Mouse (Mus musculus) cerebellum, postnatal 14 days (tissue): Measurements from ENCODE around the gene Olfr1179.
"Not testable (repeated sequence)": the region's sequence is repeated elsewhere in the genome, so short reads cannot be mapped to it uniquely, and the experiment has no call there.

Source experiments
- DNase-seq, 2 experiments: peaks; one replicate each; pipeline ENCODE4 v3.0.0; 2021; ENCODE audit warnings: mixed read lengths in 2 of 2

Olfr1179 gene

DNA sequence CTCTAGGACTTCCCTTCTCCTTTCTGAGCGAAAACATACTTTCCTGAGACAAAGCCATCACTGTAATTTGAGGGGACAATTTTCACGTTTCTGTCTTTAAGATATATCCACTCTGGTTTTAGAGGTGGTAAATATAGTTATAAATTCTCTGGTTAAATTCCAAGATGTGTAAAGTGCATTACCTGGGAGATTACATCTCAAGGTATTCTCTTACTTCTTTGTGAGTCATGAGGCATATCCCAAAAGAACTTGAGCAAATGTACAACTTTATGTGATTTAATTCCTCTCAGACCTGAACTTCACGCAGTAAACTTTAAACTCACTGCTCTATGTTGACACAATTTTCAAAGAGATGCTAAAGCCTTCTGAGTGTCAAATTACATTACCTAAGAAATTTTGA lies at the start of gene Olfr1179:
Olfr1179 (minus strand) TSS at position 101 of the 400 bp plus-strand sequence.
- no peak for DNase-seq

DNA sequence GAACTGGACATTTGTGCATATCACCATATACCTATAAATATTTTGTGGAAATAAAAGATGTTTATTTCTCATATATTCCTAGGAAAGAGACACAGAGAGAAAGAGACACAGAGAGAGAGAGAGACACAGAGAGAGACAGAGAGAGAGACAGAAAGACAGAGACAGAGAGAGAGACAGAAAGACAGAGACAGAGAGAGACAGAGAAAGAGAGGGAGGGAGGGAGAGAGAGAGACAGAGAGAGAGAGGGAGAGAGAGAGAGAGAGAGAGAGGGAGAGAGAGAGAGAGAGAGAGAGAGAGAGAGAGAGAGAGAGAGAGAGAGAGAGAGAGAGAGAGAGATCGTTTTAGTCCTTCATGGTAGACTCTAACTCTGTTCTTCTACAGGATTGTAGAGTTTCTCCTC lies 48.3 kb upstream of the Olfr1179 start, which contains the start of gene Olfr1183:
Olfr1183 (plus strand) TSS at position 301 of the 400 bp plus-strand sequence.
- not testable (repeated sequence) for DNase-seq

DNA sequence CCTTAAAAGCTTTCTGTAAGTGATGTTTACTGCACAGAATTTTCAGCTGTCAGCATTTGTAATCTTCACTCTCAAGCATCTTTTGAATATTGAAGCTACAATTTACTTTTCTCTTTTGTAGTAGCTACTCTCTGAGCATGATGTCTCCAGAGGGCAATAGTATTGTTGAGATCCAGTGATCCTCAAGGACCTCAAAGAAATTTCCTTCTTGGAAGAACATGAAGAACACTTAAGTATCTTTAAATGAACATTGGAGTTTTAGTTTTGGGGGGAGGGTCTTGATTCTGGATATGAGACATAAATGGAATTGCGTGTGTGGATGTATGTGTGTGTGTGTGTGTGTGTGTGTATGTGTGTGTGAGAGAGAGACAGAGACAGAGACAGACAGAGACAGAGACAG lies 42.8 kb upstream of the Olfr1179 start, which contains the start of gene Gm13757:
Gm13757 (minus strand) TSS at position 101 of the 400 bp plus-strand sequence.
- no peak for DNase-seq

DNA sequence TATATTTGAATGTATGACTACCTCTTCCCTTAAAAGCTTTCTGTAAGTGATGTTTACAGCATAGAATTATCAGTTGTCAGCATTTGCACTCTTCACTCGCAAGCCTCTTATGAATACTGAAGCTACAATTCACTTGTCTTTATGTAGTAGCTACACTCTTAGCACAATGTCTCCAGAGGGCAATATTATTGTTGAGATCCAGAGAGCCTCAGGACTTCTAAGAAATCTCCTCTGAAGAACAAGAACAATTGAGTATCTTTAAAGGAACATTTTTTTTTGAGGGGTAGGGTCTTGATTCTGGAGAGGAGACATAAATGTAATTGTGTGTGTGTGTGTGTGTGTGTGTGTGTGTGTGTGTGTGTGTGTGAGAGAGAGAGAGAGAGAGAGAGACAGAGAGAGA lies 19.8 kb upstream of the Olfr1179 start, which contains the start of gene Olfr1181:
Olfr1181 (minus strand) TSS at position 101 of the 400 bp plus-strand sequence.
- DNase-seq: no peak

DNA sequence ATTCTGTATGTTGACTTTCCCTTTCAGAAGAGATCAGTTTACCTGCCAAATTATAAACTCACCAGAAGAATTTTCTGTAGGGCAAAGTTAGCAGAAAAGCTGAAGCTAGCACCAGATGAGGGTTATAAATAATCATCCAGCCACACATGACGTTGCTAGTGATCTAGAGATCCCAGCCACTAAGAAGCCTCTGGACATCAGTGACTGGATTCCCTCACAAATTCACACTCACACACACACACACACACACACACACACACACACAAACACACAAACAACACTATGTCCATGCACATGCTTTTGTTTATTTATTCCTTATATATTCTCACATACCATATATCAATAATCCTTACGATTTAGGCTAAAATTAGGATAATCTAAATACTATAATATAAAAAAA lies 12.8 kb upstream of the Olfr1179 start, which contains the start of gene Olfr1180:
Olfr1180 (minus strand) TSS at position 101 of the 400 bp plus-strand sequence.
- no peak for DNase-seq

DNA sequence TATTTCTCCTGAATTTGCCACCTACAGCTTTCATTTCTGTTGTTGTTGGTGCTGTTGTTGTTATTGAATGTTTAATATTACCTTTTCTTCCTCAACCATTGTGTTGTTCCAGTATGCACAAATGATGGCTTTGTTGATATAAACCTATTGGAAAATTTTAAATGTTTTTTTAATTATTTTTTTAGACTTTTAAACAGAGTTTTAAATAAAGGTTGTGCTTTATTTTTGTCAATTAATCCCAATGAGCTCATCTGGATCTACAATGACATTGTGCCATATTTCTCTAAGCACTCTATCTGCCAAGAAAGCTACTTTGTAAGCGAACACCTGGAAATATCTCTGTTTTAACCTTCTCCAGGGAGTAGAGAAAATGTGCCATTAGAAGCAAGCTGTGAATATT lies 19.5 kb downstream of the Olfr1179 start, which contains the start of gene Olfr1178:
Olfr1178 (plus strand) TSS at position 301 of the 400 bp plus-strand sequence.
- DNase-seq: no peak

DNA sequence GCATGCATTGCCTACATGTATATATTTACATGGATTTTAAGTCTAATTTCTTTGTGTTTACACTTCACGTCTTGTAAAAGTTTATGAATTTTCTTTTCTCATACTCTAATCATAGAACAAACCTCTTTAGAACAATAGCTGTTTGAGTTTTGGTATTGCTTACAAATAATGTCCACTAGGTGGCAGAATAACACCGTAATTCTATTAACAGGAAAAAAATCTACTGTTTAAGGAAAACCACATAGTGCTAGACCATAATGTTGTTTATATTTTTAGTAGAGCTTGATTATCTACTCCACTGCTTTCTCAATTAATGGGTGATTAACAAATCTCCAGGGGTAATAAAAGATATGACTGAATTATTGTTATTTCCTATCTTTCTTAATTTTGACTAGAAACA lies 49.9 kb downstream of the Olfr1179 start:
- peak in 1 of 2 experiments; percentile 6 for DNase-seq
